Mouse (Mus musculus): ENCODE data around the gene Rtp2.

- TF ChIP-seq CTCF (IDR thresholded peaks at IDR 0.05; ENCODE audit: low read depth) (no peak), EP300 (optimal IDR thresholded peaks at IDR 0.05) (no peak)
Measured at GRCm38 (mm10) chr16:23947654-23948053, 15.5 kb upstream of the Rtp2 start.

Data from stomach, postnatal 0 days (tissue).